8 mouse cellular contexts compared by ENCODE assay signal in genomic region chr8:57651689-57652455, GRCm38 (mm10). TPM values are rescaled to one million over a fixed set of nuclear protein-coding genes. Genes with fewer than 3 reads are reported as not detected.
DNase-seq lines count a peak whose midpoint lies in the region; ATAC-seq and TF ChIP-seq lines count a peak whose summit lies in the region.

No protein-coding gene starts in this region.

- peak; percentile 82 for ATAC-seq in forebrain, embryonic 11.5 days (replicated peaks; ENCODE audit: low FRiP score)
- ATAC-seq in heart, embryonic 16.5 days (replicated peaks; ENCODE audit: extremely low read depth, insufficient read depth, low FRiP score): peak; percentile 73
- peak; percentile 17; the same call in 1 of the 2 replicates for ATAC-seq in neutrophil, adult 5-6 weeks (ENCODE audit: extremely low read depth, insufficient number of reproducible peaks, low FRiP score, poor library complexity, severe bottlenecking)

- under 1% methylated on average over 89 of the region's 91 CpGs for WGBS in forebrain, embryonic 11.5 days
- WGBS in heart, embryonic 16.5 days: under 1% methylated on average over 91 of the region's 91 CpGs
- under 1% methylated on average over 76 of the region's 91 CpGs for WGBS in lung, adult 2 months

- peak overlapping the region; percentile 54 for H3K27ac ChIP-seq in CH12.LX (ENCODE audit: insufficient read depth, low read depth)
- H3K27ac ChIP-seq in brown adipose tissue, adult 24 weeks (replicated peaks; ENCODE audit: low read depth, low read length): peak overlapping the region; percentile 57
- H3K27ac ChIP-seq in forebrain, embryonic 11.5 days (ENCODE audit: low read depth, low read length): peak overlapping the region; percentile 85
- peak overlapping the region; percentile 92 for H3K27ac ChIP-seq in heart, embryonic 16.5 days (ENCODE audit: low read length)

- in situ Hi-C loops in CH12.LX (cut with MboI; ENCODE audit: low pct_ligation_motif_present, low pct_unique_long_range_greater_than_20kb, low sequenced_read_pairs): no loop called here

- DNase-seq in CH12.LX (ENCODE audit: extremely low read depth): peak; percentile 33
- DNase-seq in forebrain, embryonic 11.5 days (ENCODE audit: low spot score): peak; percentile 85
- DNase-seq in kidney, postnatal 25 days: peak; percentile 71 to 88
- DNase-seq in lung, adult 2 months: peak; percentile 74
- DNase-seq in thymus, adult 18-20 months: peak; percentile 57 to 61

- peaks cover 7 to 43% of the 10 kb centered on the region in 2 experiments; a peak in 3 of 4 replicates for H3K4me1 ChIP-seq in CH12.LX (ENCODE audit: control insufficient read depth in 1 of 2, insufficient read depth in 2 of 2)
- H3K4me1 ChIP-seq in brown adipose tissue, adult 24 weeks (ENCODE audit: control insufficient read depth, insufficient read depth, insufficient read length, low read length): no peaks in the 10 kb centered on the region
- no peaks in the 10 kb centered on the region for H3K4me1 ChIP-seq in forebrain, embryonic 11.5 days (replicated peaks; ENCODE audit: control insufficient read depth, insufficient read depth, low read length)
- peaks cover 13% of the 10 kb centered on the region for H3K4me1 ChIP-seq in heart, embryonic 16.5 days (ENCODE audit: control insufficient read depth, insufficient read depth, low read length)
- H3K4me1 ChIP-seq in lung, adult 2 months (ENCODE audit: control insufficient read depth, insufficient read depth, low read length): peaks cover 3% of the 10 kb centered on the region

- no peak for TF ChIP-seq POLR2A in CH12.LX (IDR thresholded peaks at IDR 0.05; ENCODE audit: low read depth, low read length)
- no peak for TF ChIP-seq POLR2A in lung, adult 2 months (IDR thresholded peaks at IDR 0.05; ENCODE audit: borderline replicate concordance, extremely low read depth, low read depth, low read length)

- TF ChIP-seq RAD21 in CH12.LX (IDR thresholded peaks at IDR 0.05; ENCODE audit: low read depth, low read length): no peak

- no peaks in the 10 kb centered on the region for H3K27me3 ChIP-seq in CH12.LX (replicated peaks)
- no peaks in the 10 kb centered on the region for H3K27me3 ChIP-seq in forebrain, embryonic 11.5 days (ENCODE audit: control insufficient read depth, insufficient read depth, low read length)
- no peaks in the 10 kb centered on the region for H3K27me3 ChIP-seq in heart, embryonic 16.5 days (ENCODE audit: control insufficient read depth, insufficient read depth, low read length)

- H3K9me3 ChIP-seq in CH12.LX (replicated peaks; ENCODE audit: low read length): no peaks in the 10 kb centered on the region
- no peaks in the 10 kb centered on the region for H3K9me3 ChIP-seq in forebrain, embryonic 11.5 days (ENCODE audit: control insufficient read depth, low read length)
- H3K9me3 ChIP-seq in heart, embryonic 16.5 days (replicated peaks; ENCODE audit: control insufficient read depth, low read length): no peaks in the 10 kb centered on the region

- dilution Hi-C loops in CH12.LX (cut with MboI; ENCODE audit: extremely low pct_ligation_motif_present, extremely low pct_unique_long_range_greater_than_20kb, low sequenced_read_pairs): no loop called here

- H3K9ac ChIP-seq in CH12.LX (ENCODE audit: insufficient read depth, low read depth): peak overlapping the region; percentile 79
- peak overlapping the region; percentile 97 for H3K9ac ChIP-seq in forebrain, embryonic 11.5 days (ENCODE audit: low read length)
- H3K9ac ChIP-seq in heart, embryonic 16.5 days (ENCODE audit: low read length): peak overlapping the region; percentile 97

- TF ChIP-seq EP300 in CH12.LX (IDR thresholded peaks at IDR 0.05; ENCODE audit: low read length): no peak

- peak overlapping the region; percentile 59 for H3K4me2 ChIP-seq in CH12.LX (ENCODE audit: insufficient read depth, low read depth, poor library complexity, severe bottlenecking)
- peak overlapping the region; percentile 86 for H3K4me2 ChIP-seq in forebrain, embryonic 11.5 days (ENCODE audit: low read depth, low read length, severe bottlenecking)
- H3K4me2 ChIP-seq in heart, embryonic 16.5 days (ENCODE audit: low read depth, low read length): peak overlapping the region; percentile 70

- peak overlapping the region; percentile 69 to 85 (median 83) for H3K4me3 ChIP-seq in CH12.LX (replicated peaks in 1 of 3; ENCODE audit: low read depth in 2 of 3, low read length in 2 of 3, poor library complexity in 1 of 3)
- peak overlapping the region; percentile 99 for H3K4me3 ChIP-seq in brown adipose tissue, adult 24 weeks (ENCODE audit: insufficient read depth, low read depth, low read length)
- peak overlapping the region; percentile 90 for H3K4me3 ChIP-seq in forebrain, embryonic 11.5 days (ENCODE audit: low read depth, low read length)
- peak overlapping the region; percentile 91 for H3K4me3 ChIP-seq in heart, embryonic 16.5 days (ENCODE audit: low read length)
- peak overlapping the region; percentile 99 for H3K4me3 ChIP-seq in lung, adult 2 months (replicated peaks; ENCODE audit: extremely low read depth, low read depth, low read length)

- H3K36me3 ChIP-seq in CH12.LX (replicated peaks in 1 of 2; ENCODE audit: control insufficient read depth in 1 of 2, insufficient read depth in 1 of 2, low read length in 1 of 2): peaks cover 0 to 12% of the 10 kb centered on the region in 2 experiments
- no peaks in the 10 kb centered on the region for H3K36me3 ChIP-seq in forebrain, embryonic 11.5 days (ENCODE audit: control insufficient read depth, insufficient read depth, low read length)
- H3K36me3 ChIP-seq in heart, embryonic 16.5 days (ENCODE audit: control insufficient read depth, insufficient read depth): no peaks in the 10 kb centered on the region

- no peak for TF ChIP-seq CTCF in CH12.LX (conservative IDR thresholded peaks at IDR 0.05 in 1 of 2, IDR thresholded peaks at IDR 0.05 in 1 of 2; ENCODE audit: low read depth in 2 of 2, low read length in 2 of 2)
- no peak for TF ChIP-seq CTCF in lung, adult 2 months (IDR thresholded peaks at IDR 0.05; ENCODE audit: insufficient read depth, low read length)

- peaks cover 25% of the 10 kb centered on the region for H3K79me2 ChIP-seq in CH12.LX (replicated peaks; ENCODE audit: control insufficient read depth, extremely low read depth, insufficient read depth, poor library complexity, severe bottlenecking)

TF ChIP-seq in CH12.LX, 34 proteins besides CTCF, POLR2A, EP300 and RAD21:
- peak; percentile 10; the same call in 1 of the 2 replicates for TF ChIP-seq MAZ (IDR thresholded peaks at IDR 0.05; ENCODE audit: low read depth, low read length)
- no peak for TF ChIP-seq CHD2 (IDR thresholded peaks at IDR 0.05; ENCODE audit: low read length)
- TF ChIP-seq ZMIZ1 (IDR thresholded peaks at IDR 0.05; ENCODE audit: low read depth, low read length): no peak
- TF ChIP-seq UBTF (IDR thresholded peaks at IDR 0.05; ENCODE audit: low read depth, low read length): no peak; the same call in 1 of the 2 replicates
TF ChIP-seq in CH12.LX: peak in this region for 1.

RNA-seq across cellular contexts. Expression of gene Galnt7, which starts 1.0 kb away (rescaled TPM):
- 25.5 and 26.7 TPM in 2 replicates for total RNA-seq in CH12.LX (2012; rRNA removed)
- total RNA-seq in CH12.LX (2014; rRNA removed): 32.7 and 37.6 TPM in 2 replicates
- polyA plus RNA-seq in CH12.LX (2012; ENCODE audit: insufficient read length, low read depth): 33.5 and 37.3 TPM in 2 replicates
- 0.79 and 0.96 TPM in 2 replicates for polyA plus RNA-seq in brown adipose tissue, adult 24 weeks (2012; ENCODE audit: insufficient read depth, insufficient read length, missing spikeins)
- polyA plus RNA-seq in forebrain, embryonic 11.5 days (2014; fragmentation: Nextera tagmentation; extraction: Ambion mirVana): 19.5 and 19.6 TPM in 2 replicates
- 6.1 and 7.1 TPM in 2 replicates for polyA plus RNA-seq in heart, embryonic 16.5 days (2015; fragmentation: Nextera tagmentation; extraction: Ambion mirVana)
- polyA plus RNA-seq in lung, adult 2 months (2012; rRNA removed): 2.0 and 2.1 TPM in 2 replicates
- total RNA-seq in neutrophil, adult 5-6 weeks (2017): 21.2 and 31.0 TPM in 2 replicates

Comparison
In these comparisons a context has a peak if more than half of its experiments do, and no peak if none do; other contexts are left out.
1. Peak in every context shown above with its lines: DNase-seq, ATAC-seq, H3K4me3 ChIP-seq and H3K27ac ChIP-seq.
2. DNase-seq: peak in every context shown above with its lines; median percentile 85 in forebrain, embryonic 11.5 days; 80 in kidney, postnatal 25 days; 74 in lung, adult 2 months; 59 in thymus, adult 18-20 months; 33 in CH12.LX.
3. ATAC-seq: peak in every context shown above with its lines; median percentile 82 in forebrain, embryonic 11.5 days; 73 in heart, embryonic 16.5 days; 17 in neutrophil, adult 5-6 weeks.